Mouse (Mus musculus): ENCODE measurements around the gene Pgm5. TPM values are rescaled to one million over a fixed set of nuclear protein-coding genes. Genes with fewer than 3 reads are reported as not detected.

Gene Pgm5
- polyA plus RNA-seq, 1 experiment: 0.18 TPM

GRCm38 (mm10) chr19:24848345-24848744 is 13.3 kb downstream of the Pgm5 start:
- H3K36me3 ChIP-seq (ENCODE audit: control insufficient read depth, insufficient read depth, low read length, poor library complexity, severe bottlenecking): no peaks in the 10 kb centered on the region
- H3K27me3 ChIP-seq (ENCODE audit: control insufficient read depth, insufficient read depth, low read length, poor library complexity, severe bottlenecking): no peaks in the 10 kb centered on the region
- no peaks in the 10 kb centered on the region for H3K4me1 ChIP-seq (ENCODE audit: control insufficient read depth, insufficient read depth, low read length)
- H3K27ac ChIP-seq (ENCODE audit: insufficient read depth, low read length): no peak overlapping the region
- TF ChIP-seq EP300 (IDR thresholded peaks at IDR 0.05; ENCODE audit: insufficient read depth, low read depth, low read length) (no peak), CTCF (IDR thresholded peaks at IDR 0.05; ENCODE audit: low read depth, low read length) (no peak), POLR2A (IDR thresholded peaks at IDR 0.05; ENCODE audit: insufficient read depth, low read length) (no peak)
- H3K4me3 ChIP-seq (ENCODE audit: low read depth, low read length): no peak overlapping the region
- no peak overlapping the region for H3K9ac ChIP-seq (ENCODE audit: low read depth, poor library complexity, severe bottlenecking)
- H3K9me3 ChIP-seq (replicated peaks; ENCODE audit: control insufficient read depth, insufficient read depth, low read length, poor library complexity, severe bottlenecking): no peaks in the 10 kb centered on the region

GRCm38 (mm10) chr19:24845007-24845546 is 16.6 kb downstream of the Pgm5 start:
- no peak overlapping the region for H3K4me3 ChIP-seq (ENCODE audit: low read depth, low read length)
- no peak overlapping the region for H3K27ac ChIP-seq (ENCODE audit: insufficient read depth, low read length)
- TF ChIP-seq CTCF (IDR thresholded peaks at IDR 0.05; ENCODE audit: low read depth, low read length): no peak
- TF ChIP-seq EP300 (IDR thresholded peaks at IDR 0.05; ENCODE audit: insufficient read depth, low read depth, low read length): no peak
- TF ChIP-seq POLR2A (IDR thresholded peaks at IDR 0.05; ENCODE audit: insufficient read depth, low read length): no peak
- no peak overlapping the region for H3K9ac ChIP-seq (ENCODE audit: low read depth, poor library complexity, severe bottlenecking)
- H3K27me3 ChIP-seq (ENCODE audit: control insufficient read depth, insufficient read depth, low read length, poor library complexity, severe bottlenecking): no peaks in the 10 kb centered on the region
- H3K36me3 ChIP-seq (ENCODE audit: control insufficient read depth, insufficient read depth, low read length, poor library complexity, severe bottlenecking): no peaks in the 10 kb centered on the region
- H3K4me1 ChIP-seq (ENCODE audit: control insufficient read depth, insufficient read depth, low read length): no peaks in the 10 kb centered on the region
- no peaks in the 10 kb centered on the region for H3K9me3 ChIP-seq (replicated peaks; ENCODE audit: control insufficient read depth, insufficient read depth, low read length, poor library complexity, severe bottlenecking)

GRCm38 (mm10) chr19:24842080-24842479 is 19.6 kb downstream of the Pgm5 start:
- H3K9me3 ChIP-seq (replicated peaks; ENCODE audit: control insufficient read depth, insufficient read depth, low read length, poor library complexity, severe bottlenecking): no peaks in the 10 kb centered on the region
- no peaks in the 10 kb centered on the region for H3K27me3 ChIP-seq (ENCODE audit: control insufficient read depth, insufficient read depth, low read length, poor library complexity, severe bottlenecking)
- no peaks in the 10 kb centered on the region for H3K36me3 ChIP-seq (ENCODE audit: control insufficient read depth, insufficient read depth, low read length, poor library complexity, severe bottlenecking)
- H3K27ac ChIP-seq (ENCODE audit: insufficient read depth, low read length): no peak overlapping the region
- H3K9ac ChIP-seq (ENCODE audit: low read depth, poor library complexity, severe bottlenecking): no peak overlapping the region
- TF ChIP-seq POLR2A (IDR thresholded peaks at IDR 0.05; ENCODE audit: insufficient read depth, low read length) (no peak), EP300 (IDR thresholded peaks at IDR 0.05; ENCODE audit: insufficient read depth, low read depth, low read length) (no peak), CTCF (IDR thresholded peaks at IDR 0.05; ENCODE audit: low read depth, low read length) (no peak)
- H3K4me3 ChIP-seq (ENCODE audit: low read depth, low read length): no peak overlapping the region
- no peaks in the 10 kb centered on the region for H3K4me1 ChIP-seq (ENCODE audit: control insufficient read depth, insufficient read depth, low read length)

- Histone ChIP-seq H3K4me3 (ENCODE audit: low read depth, low read length) (no peak overlapping the region), H3K9ac (ENCODE audit: low read depth, poor library complexity, severe bottlenecking) (no peak overlapping the region), H3K27ac (ENCODE audit: insufficient read depth, low read length) (no peak overlapping the region), H3K27me3 (ENCODE audit: control insufficient read depth, insufficient read depth, low read length, poor library complexity, severe bottlenecking) (no peaks in the 10 kb centered on the region), H3K9me3 (replicated peaks; ENCODE audit: control insufficient read depth, insufficient read depth, low read length, poor library complexity, severe bottlenecking) (no peaks in the 10 kb centered on the region; the same call in 1 of the 2 replicates), H3K4me1 (ENCODE audit: control insufficient read depth, insufficient read depth, low read length) (no peaks in the 10 kb centered on the region), H3K36me3 (ENCODE audit: control insufficient read depth, insufficient read depth, low read length, poor library complexity, severe bottlenecking) (no peaks in the 10 kb centered on the region)
- TF ChIP-seq CTCF (IDR thresholded peaks at IDR 0.05; ENCODE audit: low read depth, low read length): no peak
- TF ChIP-seq POLR2A (IDR thresholded peaks at IDR 0.05; ENCODE audit: insufficient read depth, low read length): no peak
- no peak for TF ChIP-seq EP300 (IDR thresholded peaks at IDR 0.05; ENCODE audit: insufficient read depth, low read depth, low read length)
Observed at GRCm38 (mm10) chr19:24824517-24824916, 37.1 kb downstream of the Pgm5 start.

GRCm38 (mm10) chr19:24815661-24816221 is 45.9 kb downstream of the Pgm5 start:
- H3K27ac ChIP-seq (ENCODE audit: insufficient read depth, low read length): no peak overlapping the region
- H3K4me3 ChIP-seq (ENCODE audit: low read depth, low read length): no peak overlapping the region
- TF ChIP-seq POLR2A (IDR thresholded peaks at IDR 0.05; ENCODE audit: insufficient read depth, low read length) (no peak), CTCF (IDR thresholded peaks at IDR 0.05; ENCODE audit: low read depth, low read length) (no peak), EP300 (IDR thresholded peaks at IDR 0.05; ENCODE audit: insufficient read depth, low read depth, low read length) (no peak)
- no peaks in the 10 kb centered on the region for H3K9me3 ChIP-seq (replicated peaks; ENCODE audit: control insufficient read depth, insufficient read depth, low read length, poor library complexity, severe bottlenecking)
- no peaks in the 10 kb centered on the region for H3K36me3 ChIP-seq (ENCODE audit: control insufficient read depth, insufficient read depth, low read length, poor library complexity, severe bottlenecking)
- H3K4me1 ChIP-seq (ENCODE audit: control insufficient read depth, insufficient read depth, low read length): no peaks in the 10 kb centered on the region
- no peaks in the 10 kb centered on the region for H3K27me3 ChIP-seq (ENCODE audit: control insufficient read depth, insufficient read depth, low read length, poor library complexity, severe bottlenecking)
- H3K9ac ChIP-seq (ENCODE audit: low read depth, poor library complexity, severe bottlenecking): no peak overlapping the region

- Histone ChIP-seq H3K4me3 (ENCODE audit: low read depth, low read length) (no peak overlapping the region), H3K4me1 (ENCODE audit: control insufficient read depth, insufficient read depth, low read length) (no peaks in the 10 kb centered on the region), H3K9ac (ENCODE audit: low read depth, poor library complexity, severe bottlenecking) (no peak overlapping the region), H3K36me3 (ENCODE audit: control insufficient read depth, insufficient read depth, low read length, poor library complexity, severe bottlenecking) (no peaks in the 10 kb centered on the region), H3K27ac (ENCODE audit: insufficient read depth, low read length) (no peak overlapping the region), H3K9me3 (replicated peaks; ENCODE audit: control insufficient read depth, insufficient read depth, low read length, poor library complexity, severe bottlenecking) (no peaks in the 10 kb centered on the region), H3K27me3 (ENCODE audit: control insufficient read depth, insufficient read depth, low read length, poor library complexity, severe bottlenecking) (no peaks in the 10 kb centered on the region)
- TF ChIP-seq POLR2A (IDR thresholded peaks at IDR 0.05; ENCODE audit: insufficient read depth, low read length): no peak
- no peak for TF ChIP-seq EP300 (IDR thresholded peaks at IDR 0.05; ENCODE audit: insufficient read depth, low read depth, low read length)
- no peak for TF ChIP-seq CTCF (IDR thresholded peaks at IDR 0.05; ENCODE audit: low read depth, low read length)
Observed at GRCm38 (mm10) chr19:24812861-24813293, 48.8 kb downstream of the Pgm5 start.

Data from ES-Bruce4 (cell line).